In the genomic region with DNA sequence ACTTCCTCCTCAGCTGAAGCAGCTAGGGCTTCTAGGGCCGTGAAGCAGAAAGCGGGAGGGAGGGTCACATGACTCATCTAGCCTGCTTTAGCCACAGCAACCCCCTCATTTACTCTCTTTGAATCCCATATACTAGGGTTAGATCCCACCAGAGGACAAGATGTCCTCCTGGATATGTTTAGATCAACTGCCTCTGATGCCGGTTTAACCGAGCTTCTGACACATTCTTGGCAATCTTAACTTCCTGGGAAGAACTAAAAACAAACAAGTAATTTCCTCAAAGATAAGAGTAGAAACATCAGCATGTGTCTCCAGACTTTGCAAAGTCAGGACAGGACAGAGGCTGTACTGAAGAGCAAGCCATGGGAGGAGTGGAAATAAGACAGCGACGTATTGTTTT, we compare ENCODE assay signal across 10 mouse cellular contexts. TPM values are rescaled to one million over a fixed set of nuclear protein-coding genes. Genes with fewer than 3 reads are reported as not detected.
DNase-seq lines count a peak whose midpoint lies in the region; ATAC-seq and TF ChIP-seq lines count a peak whose summit lies in the region.
"Had no signal": no experiment of that assay in that cellular context is flagged by ENCODE, and none has a peak within 500 bp of the region (broad histone marks: within the 10 kb centered on the region; RNA-seq: fewer than 3 reads in every experiment).

No protein-coding gene starts in this region.

- ATAC-seq in kidney, embryonic 14.5 days (ENCODE audit: low FRiP score, low TSS enrichment) = 0 out of 2 replicates have a peak, but pooled peaks have one; percentile 46

- H3K4me3 ChIP-seq in heart, adult 2 months = peak overlapping the region; percentile 30; the same call in 1 of the 2 replicates
- H3K4me3 ChIP-seq in kidney, embryonic 14.5 days (ENCODE audit: low read length) = no peak overlapping the region
- no peak overlapping the region for H3K4me3 ChIP-seq in midbrain, embryonic 10.5 days
- H3K4me3 ChIP-seq: embryonic facial prominence, embryonic 13.5 days had no signal

- H3K4me1 ChIP-seq in heart, adult 2 months (ENCODE audit: control insufficient read depth, insufficient read depth, low read length) = peaks cover 8% of the 10 kb centered on the region
- peaks cover 15% of the 10 kb centered on the region; the same call in 1 of the 2 replicates for H3K4me1 ChIP-seq in kidney, embryonic 14.5 days (ENCODE audit: control insufficient read depth, insufficient read depth, low read length)
- no peaks in the 10 kb centered on the region for H3K4me1 ChIP-seq in midbrain, embryonic 10.5 days
- H3K4me1 ChIP-seq: embryonic facial prominence, embryonic 13.5 days had no signal

- H3K27ac ChIP-seq in heart, adult 2 months = peak overlapping the region; percentile 83
- peak overlapping the region; percentile 15; the same call in 1 of the 2 replicates for H3K27ac ChIP-seq in kidney, embryonic 14.5 days (ENCODE audit: low read depth, low read length)
- no peak overlapping the region for H3K27ac ChIP-seq in midbrain, embryonic 10.5 days (replicated peaks)
- H3K27ac ChIP-seq: embryonic facial prominence, embryonic 13.5 days; hindbrain, embryonic 14.5 days had no signal

- 7% methylated on average over 6 of the region's 6 CpGs for WGBS in heart, adult 2 months
- WGBS in kidney, embryonic 14.5 days = 36% methylated on average over 6 of the region's 6 CpGs
- 80% methylated on average over 6 of the region's 6 CpGs for WGBS in midbrain, embryonic 10.5 days

- H3K4me2 ChIP-seq in kidney, embryonic 14.5 days (replicated peaks; ENCODE audit: low read depth, low read length) = no peak overlapping the region
- H3K4me2 ChIP-seq: embryonic facial prominence, embryonic 13.5 days; hindbrain, embryonic 14.5 days had no signal

- H3K36me3 ChIP-seq in heart, adult 2 months (ENCODE audit: control insufficient read depth, insufficient read depth, low read length) = peaks cover 7% of the 10 kb centered on the region
- H3K36me3 ChIP-seq in kidney, embryonic 14.5 days (ENCODE audit: control insufficient read depth, insufficient read depth, low read length) = peaks cover 13% of the 10 kb centered on the region
- peaks cover 50% of the 10 kb centered on the region for H3K36me3 ChIP-seq in midbrain, embryonic 10.5 days

- no peak for TF ChIP-seq CTCF in heart, adult 2 months (IDR thresholded peaks at IDR 0.05)

- TF ChIP-seq POLR2A in heart, adult 2 months (IDR thresholded peaks at IDR 0.05; ENCODE audit: insufficient read depth, low read depth, low read length) = peak; percentile 48; the same call in 1 of the 2 replicates

- no peaks in the 10 kb centered on the region for H3K27me3 ChIP-seq in heart, adult 2 months (ENCODE audit: control insufficient read depth, insufficient read depth, low read length)
- no peaks in the 10 kb centered on the region for H3K27me3 ChIP-seq in kidney, embryonic 14.5 days (ENCODE audit: control insufficient read depth, insufficient read depth, low read length)
- H3K27me3 ChIP-seq in midbrain, embryonic 10.5 days (ENCODE audit: low read depth, poor library complexity, severe bottlenecking) = no peaks in the 10 kb centered on the region
- H3K27me3 ChIP-seq: embryonic facial prominence, embryonic 13.5 days had no signal

- no peaks in the 10 kb centered on the region for H3K9me3 ChIP-seq in kidney, embryonic 14.5 days (ENCODE audit: control insufficient read depth, low read length)
- no peaks in the 10 kb centered on the region for H3K9me3 ChIP-seq in midbrain, embryonic 10.5 days (replicated peaks)
- H3K9me3 ChIP-seq: embryonic facial prominence, embryonic 13.5 days had no signal

- TF ChIP-seq EP300 in heart, adult 2 months (IDR thresholded peaks at IDR 0.05; ENCODE audit: insufficient read depth, low read depth, low read length) = no peak

- H3K9ac ChIP-seq in heart, adult 2 months (ENCODE audit: low read depth, low read length) = peak overlapping the region; percentile 6
- H3K9ac ChIP-seq in kidney, embryonic 14.5 days (ENCODE audit: low read depth, low read length) = no peak overlapping the region
- H3K9ac ChIP-seq: embryonic facial prominence, embryonic 13.5 days; hindbrain, embryonic 14.5 days had no signal

- DNase-seq in adrenal gland, adult 2 months = peak; percentile 47
- DNase-seq in adrenal gland, postnatal 4 days (ENCODE audit: low spot score in 2 of 2) = no peak
- peak; percentile 38 to 55 for DNase-seq in heart, adult 2 months
- DNase-seq in lung, postnatal 10 days = peak; percentile 76
- DNase-seq in thymus, postnatal 14 days = no peak
- no peak for DNase-seq in midbrain, embryonic 10.5 days (ENCODE audit: low spot score)
- DNase-seq in thymus, adult 18-20 months = no peak

- no peaks in the 10 kb centered on the region for H3K79me2 ChIP-seq in heart, adult 2 months (replicated peaks; ENCODE audit: control insufficient read depth, insufficient read depth, low read length)

- intact Hi-C loops in heart, adult 2 months (cut with DNase I) = loop anchor here (5.0 to 10.0 kb wide), 2 partner anchors 56 to 128 kb away; a partner anchor contains a TSS

RNA-seq across cellular contexts. Expression of a gene that starts 16.2 kb away (rescaled TPM):
- 10 to 100 TPM; 44.7 to 49.4 TPM for total RNA-seq in adrenal gland, adult 2 months (2021)
- polyA plus RNA-seq in adrenal gland, adult 2 months (2012; rRNA removed) = 33.7 and 39.6 TPM in 2 replicates
- total RNA-seq in adrenal gland, postnatal 4 days (2021) = 10 to 100 TPM; 47.1 to 60.4 TPM
- 1 to 10 TPM; 5.2 to 6.1 TPM for total RNA-seq in heart, adult 2 months (2021)
- polyA plus RNA-seq in heart, adult 2 months (2012; rRNA removed) = 6.4 and 6.8 TPM in 2 replicates
- polyA plus RNA-seq in kidney, embryonic 14.5 days (2014; fragmentation: Nextera tagmentation; extraction: Ambion mirVana) = 91.1 and 103 TPM in 2 replicates
- polyA plus RNA-seq in midbrain, embryonic 10.5 days (2016; fragmentation: Nextera tagmentation; extraction: Ambion mirVana) = 91.6 and 110 TPM in 2 replicates

RNA-seq across cellular contexts. Expression of a gene that starts 30.6 kb away (rescaled TPM):
- total RNA-seq in adrenal gland, adult 2 months (2021) = 100 to 1,000 TPM in 1 of 2 experiments, 10 to 100 TPM in 1; 81.7 to 109 TPM
- 86.5 and 115 TPM in 2 replicates for polyA plus RNA-seq in adrenal gland, adult 2 months (2012; rRNA removed)
- total RNA-seq in adrenal gland, postnatal 4 days (2021) = 10 to 100 TPM; 80.5 to 84.7 TPM
- 10 to 100 TPM; 37.6 to 40.6 TPM for total RNA-seq in heart, adult 2 months (2021)
- 34.6 and 39.4 TPM in 2 replicates for polyA plus RNA-seq in heart, adult 2 months (2012; rRNA removed)
- 125 and 126 TPM in 2 replicates for polyA plus RNA-seq in kidney, embryonic 14.5 days (2014; fragmentation: Nextera tagmentation; extraction: Ambion mirVana)
- polyA plus RNA-seq in midbrain, embryonic 10.5 days (2016; fragmentation: Nextera tagmentation; extraction: Ambion mirVana) = 83.4 and 84.5 TPM in 2 replicates

RNA-seq across cellular contexts. Expression of a gene that starts 30.6 kb away (rescaled TPM):
- 10 to 100 TPM; 36.1 to 48.2 TPM for total RNA-seq in adrenal gland, adult 2 months (2021)
- 22.2 and 22.7 TPM in 2 replicates for polyA plus RNA-seq in adrenal gland, adult 2 months (2012; rRNA removed)
- total RNA-seq in adrenal gland, postnatal 4 days (2021) = 10 to 100 TPM; 56.6 to 57.2 TPM
- 10 to 100 TPM; 38.2 to 40.1 TPM for total RNA-seq in heart, adult 2 months (2021)
- polyA plus RNA-seq in heart, adult 2 months (2012; rRNA removed) = 36.0 and 51.1 TPM in 2 replicates
- 77.1 and 88.9 TPM in 2 replicates for polyA plus RNA-seq in kidney, embryonic 14.5 days (2014; fragmentation: Nextera tagmentation; extraction: Ambion mirVana)
- polyA plus RNA-seq in midbrain, embryonic 10.5 days (2016; fragmentation: Nextera tagmentation; extraction: Ambion mirVana) = 85.1 and 89.6 TPM in 2 replicates

RNA-seq across cellular contexts. Expression of a gene that starts 54.8 kb away (rescaled TPM):
- total RNA-seq in adrenal gland, adult 2 months (2021) = 100 to 1,000 TPM; 151 to 168 TPM
- polyA plus RNA-seq in adrenal gland, adult 2 months (2012; rRNA removed) = 94.8 and 108 TPM in 2 replicates
- 100 to 1,000 TPM; 153 to 166 TPM for total RNA-seq in adrenal gland, postnatal 4 days (2021)
- 100 to 1,000 TPM; 127 to 140 TPM for total RNA-seq in heart, adult 2 months (2021)
- 102 and 151 TPM in 2 replicates for polyA plus RNA-seq in heart, adult 2 months (2012; rRNA removed)
- 122 and 161 TPM in 2 replicates for polyA plus RNA-seq in kidney, embryonic 14.5 days (2014; fragmentation: Nextera tagmentation; extraction: Ambion mirVana)
- 148 and 157 TPM in 2 replicates for polyA plus RNA-seq in midbrain, embryonic 10.5 days (2016; fragmentation: Nextera tagmentation; extraction: Ambion mirVana)

RNA-seq across cellular contexts. Expression of a gene that starts 54.8 kb away (rescaled TPM):
- 10 to 100 TPM; 22.0 to 26.8 TPM for total RNA-seq in adrenal gland, adult 2 months (2021)
- polyA plus RNA-seq in adrenal gland, adult 2 months (2012; rRNA removed) = 6.9 and 8.8 TPM in 2 replicates
- total RNA-seq in adrenal gland, postnatal 4 days (2021) = 10 to 100 TPM; 30.1 to 31.1 TPM
- 10 to 100 TPM; 11.3 to 11.5 TPM for total RNA-seq in heart, adult 2 months (2021)
- 7.9 and 14.0 TPM in 2 replicates for polyA plus RNA-seq in heart, adult 2 months (2012; rRNA removed)
- 61.2 and 63.6 TPM in 2 replicates for polyA plus RNA-seq in kidney, embryonic 14.5 days (2014; fragmentation: Nextera tagmentation; extraction: Ambion mirVana)
- polyA plus RNA-seq in midbrain, embryonic 10.5 days (2016; fragmentation: Nextera tagmentation; extraction: Ambion mirVana) = 81.8 and 88.8 TPM in 2 replicates

Comparison
In these comparisons a context has a peak if more than half of its experiments do, and no peak if none do; other contexts are left out.
1. DNase-seq: peak in adrenal gland, adult 2 months (single experiment), heart, adult 2 months (2 of 2) and lung, postnatal 10 days (single experiment); none in adrenal gland, postnatal 4 days (0 of 2), thymus, postnatal 14 days (single experiment), midbrain, embryonic 10.5 days (single experiment) and thymus, adult 18-20 months (0 of 2).